Mouse (Mus musculus) adrenal gland, postnatal 10 days (tissue): ENCODE results near the gene Mab21l3. TPM values are rescaled to one million over a fixed set of nuclear protein-coding genes. Genes with fewer than 3 reads are reported as not detected.

ENCODE experiments used
- DNase-seq: peaks from one replicate; pipeline ENCODE4 v3.0.0; 2021; ENCODE audit warnings: mixed read lengths
- long read RNA-seq, 2 experiments: library from polyadenylated mRNA; stranded (forward); transcript quantifications; one replicate each; pipeline ENCODE4 v2.0.0; 2021
- total RNA-seq, 2 experiments: library from RNA; stranded (reverse); gene quantifications; 2 replicates each; pipeline ENCODE4 v1.2.3; 2021

Mab21l3 gene
- total RNA-seq: under 1 TPM; 0.24 to 0.48 TPM
- long read RNA-seq, experiment 1: 0 reads
- long read RNA-seq, experiment 2: 0 reads

DNA sequence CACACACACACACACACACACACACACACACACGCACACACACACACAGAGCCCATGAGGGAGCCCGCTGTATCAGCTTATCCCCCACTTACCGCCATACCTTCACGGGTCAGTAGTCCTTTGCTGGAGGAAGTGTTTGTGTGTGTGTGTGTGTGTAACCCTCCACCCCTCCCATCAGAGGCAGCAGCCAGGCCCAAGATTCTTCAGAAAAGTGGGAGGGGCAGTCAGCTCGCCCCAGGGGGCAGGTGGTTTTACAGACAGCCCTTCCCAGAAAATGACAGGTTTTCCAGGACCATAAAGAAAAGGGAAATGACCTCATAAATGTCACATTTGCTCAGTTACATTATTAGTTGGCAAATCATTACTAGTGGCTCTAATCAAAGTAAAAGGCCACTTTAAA is at the start of gene Mab21l3:
Gene Mab21l3 (minus strand): TSS at position 144 of the 400 bp plus-strand sequence.
- DNase-seq: no peak

DNA sequence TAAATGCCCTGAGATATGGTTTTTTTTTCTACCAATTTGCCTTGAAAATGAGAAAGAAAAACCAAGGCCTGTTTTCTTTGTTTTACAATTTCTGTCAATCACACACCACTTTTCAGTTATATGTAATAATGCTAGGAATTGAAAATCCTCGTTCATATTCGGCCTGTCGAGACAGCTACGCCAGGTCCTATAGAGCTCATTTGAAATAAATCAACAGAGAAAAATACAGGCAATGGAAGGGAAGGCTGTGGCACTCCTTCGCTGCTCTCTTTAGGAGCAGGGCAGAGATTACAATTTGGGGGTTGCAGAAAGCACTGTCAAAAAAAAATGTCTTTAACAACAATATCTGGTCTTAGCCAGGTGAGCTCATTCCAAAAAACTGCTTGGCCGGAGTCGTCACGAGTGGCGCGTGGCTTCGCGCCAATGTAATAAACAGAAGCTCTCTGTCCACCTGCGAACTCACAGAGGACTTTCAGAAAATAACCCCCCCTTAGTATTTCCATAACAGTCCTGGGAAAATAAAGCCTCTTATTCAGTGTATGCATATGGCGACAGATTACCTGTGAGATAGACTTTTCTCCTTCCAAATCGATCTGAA is 48.7 kb upstream of the Mab21l3 start:
- DNase-seq: no peak

DNA sequence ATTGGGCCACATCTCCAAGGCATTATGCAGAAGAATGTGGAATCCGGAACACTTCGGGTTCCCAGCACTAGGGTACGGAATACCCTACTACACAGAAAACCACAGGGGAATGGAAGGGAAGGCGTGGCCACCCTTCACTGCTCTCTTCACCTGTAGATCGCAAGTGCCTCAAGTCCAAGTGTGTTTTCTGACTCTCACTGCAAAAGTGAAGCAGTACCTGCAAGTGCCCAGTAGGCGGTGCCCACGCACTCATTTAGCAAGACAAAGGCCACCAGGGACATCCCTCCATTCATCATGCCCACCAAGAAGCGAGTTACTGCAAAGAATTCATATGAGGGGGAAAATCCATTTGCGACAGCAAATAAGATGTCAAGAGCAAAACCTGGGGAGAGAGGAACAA is 48.1 kb upstream of the Mab21l3 start:
- peak; percentile 79 for DNase-seq

DNA sequence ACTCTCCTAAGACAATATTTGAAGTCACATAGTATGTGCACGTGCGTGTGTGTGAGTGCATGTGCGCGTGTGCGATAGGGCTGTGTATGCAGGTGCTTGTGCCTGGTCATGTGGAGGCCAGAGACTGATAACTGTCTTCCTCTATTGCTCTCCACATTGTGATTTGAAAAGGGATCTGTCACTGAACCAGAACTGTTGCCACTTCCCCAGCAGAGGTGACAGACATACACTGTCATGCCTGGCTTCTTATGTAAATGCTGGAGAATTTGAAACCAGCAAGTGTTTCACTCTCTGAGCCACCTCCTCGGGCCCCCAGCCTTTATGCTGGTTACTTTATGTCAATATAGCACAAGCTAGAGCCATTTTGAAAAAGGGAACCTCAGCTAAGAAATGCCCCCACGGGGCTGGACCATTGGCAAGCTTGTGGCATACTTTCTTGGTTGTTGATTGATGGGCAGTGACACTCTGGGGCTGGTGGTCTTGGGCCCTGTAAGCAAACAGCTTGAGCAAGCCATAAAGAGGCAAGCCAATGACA is 46.7 kb upstream of the Mab21l3 start:
- no peak for DNase-seq

DNA sequence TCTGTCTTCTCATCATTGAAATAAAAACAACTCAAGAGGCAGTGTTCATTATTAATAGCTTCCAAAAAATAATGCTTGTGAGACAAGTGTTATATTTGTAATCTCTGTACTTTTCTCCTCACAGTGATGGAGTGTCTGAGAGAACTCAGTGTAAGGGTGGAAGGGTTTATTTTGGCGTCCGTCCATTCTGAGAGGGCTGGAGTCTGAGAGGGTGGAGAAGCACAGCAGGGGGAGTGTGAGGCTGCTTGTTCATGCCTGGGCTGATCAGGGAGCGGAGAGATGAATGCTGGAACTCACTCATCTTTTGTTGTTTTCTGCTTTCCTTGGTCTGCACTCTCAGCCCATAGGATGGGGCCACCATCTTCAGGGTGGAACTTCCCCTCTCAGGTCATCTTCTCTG is 36.8 kb upstream of the Mab21l3 start:
- DNase-seq: no peak

DNA sequence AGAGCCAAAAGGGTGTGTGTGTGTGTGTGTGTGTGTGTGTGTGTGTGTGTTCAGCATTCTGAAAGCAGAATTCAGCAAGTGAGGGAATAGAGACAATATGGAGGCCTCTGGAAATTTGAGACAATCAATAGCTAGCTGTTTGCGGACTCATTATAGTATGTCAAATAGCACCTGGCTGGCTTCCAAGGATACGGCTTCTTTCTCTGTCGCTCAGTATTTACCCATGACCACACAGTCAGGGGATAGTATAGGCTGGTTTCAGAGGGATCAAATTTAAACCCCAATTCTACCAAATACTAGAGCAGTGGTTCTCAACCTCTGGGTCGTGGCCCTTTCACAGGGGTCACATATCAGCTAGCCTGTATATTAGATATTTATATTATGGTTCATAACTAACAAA is 36.3 kb upstream of the Mab21l3 start:
- no peak for DNase-seq

DNA sequence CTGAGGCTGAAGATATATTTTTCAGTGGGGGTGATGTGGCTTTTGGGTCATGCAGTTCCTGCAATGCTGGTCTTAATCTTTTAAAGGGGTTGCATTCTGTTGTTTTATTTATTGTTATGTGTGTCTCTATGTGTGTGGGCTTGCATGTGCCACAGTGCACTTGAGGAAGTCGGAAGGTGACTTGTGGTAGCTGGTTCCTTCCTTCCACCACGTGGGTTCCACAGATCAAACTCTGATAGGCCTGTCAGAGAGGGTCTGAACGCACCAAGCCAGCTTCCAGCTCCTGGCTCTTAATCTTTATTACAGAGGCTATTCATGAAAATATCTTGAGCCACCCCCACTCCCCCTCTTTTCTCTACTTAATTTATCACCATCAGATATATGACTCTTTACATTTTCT is 35.1 kb upstream of the Mab21l3 start:
- no peak for DNase-seq

DNA sequence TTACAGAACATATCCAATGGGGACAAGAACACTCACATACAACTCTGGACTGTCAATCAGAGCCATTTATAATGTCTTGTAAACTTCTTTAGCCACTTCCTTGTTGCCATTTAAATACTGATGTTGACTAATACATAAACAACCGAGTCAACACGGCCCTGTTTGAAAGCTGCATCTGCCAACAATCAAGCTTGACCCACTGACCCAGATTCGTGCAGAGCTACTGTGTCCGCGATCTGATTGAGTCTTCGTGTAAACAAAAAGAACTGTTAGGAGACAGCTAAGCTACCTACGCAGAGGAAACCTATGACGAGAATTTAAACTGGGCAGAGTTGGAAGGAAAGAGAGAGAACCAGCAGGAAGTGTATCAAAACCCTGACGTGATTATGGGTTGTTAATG is 33.0 kb upstream of the Mab21l3 start:
- DNase-seq: no peak

DNA sequence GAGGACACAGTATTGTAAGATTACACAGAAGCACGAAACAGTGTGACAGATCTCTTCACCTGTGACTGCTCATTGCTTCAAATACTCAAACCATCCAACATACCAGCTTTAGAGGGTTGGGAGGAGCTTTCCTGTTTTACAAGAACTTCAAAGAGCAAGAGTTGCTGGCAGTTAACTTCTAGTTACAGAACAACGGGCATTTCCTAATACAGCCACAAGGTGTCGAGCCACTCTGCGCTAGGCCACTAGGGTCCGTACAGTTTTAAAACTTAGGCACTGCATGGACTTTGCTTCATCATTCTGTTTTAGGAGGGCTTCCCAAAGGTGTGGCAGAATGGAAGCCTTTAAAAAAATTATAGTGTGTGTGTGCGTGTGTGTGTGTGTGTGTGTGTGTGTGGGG is 32.1 kb upstream of the Mab21l3 start:
- no peak for DNase-seq

DNA sequence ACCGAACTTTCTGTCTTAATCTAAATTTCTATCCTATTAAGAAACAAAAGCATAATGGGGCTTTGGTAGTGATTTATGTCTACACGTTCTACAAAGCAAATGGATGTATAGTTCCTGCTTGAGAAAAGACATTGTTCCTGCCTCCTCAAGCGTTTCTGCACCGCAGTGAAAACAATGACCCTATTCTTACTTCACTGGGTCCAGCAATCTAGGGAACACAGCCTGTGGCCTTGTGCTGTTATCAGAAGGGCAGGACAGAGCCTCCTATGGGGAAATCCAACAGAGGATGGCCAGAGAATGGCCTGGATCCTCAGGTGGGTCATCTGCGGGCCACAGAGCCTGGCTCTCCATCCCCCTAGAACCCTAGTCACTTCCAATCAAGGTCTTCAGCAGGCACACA is 29.4 kb upstream of the Mab21l3 start:
- DNase-seq: no peak

DNA sequence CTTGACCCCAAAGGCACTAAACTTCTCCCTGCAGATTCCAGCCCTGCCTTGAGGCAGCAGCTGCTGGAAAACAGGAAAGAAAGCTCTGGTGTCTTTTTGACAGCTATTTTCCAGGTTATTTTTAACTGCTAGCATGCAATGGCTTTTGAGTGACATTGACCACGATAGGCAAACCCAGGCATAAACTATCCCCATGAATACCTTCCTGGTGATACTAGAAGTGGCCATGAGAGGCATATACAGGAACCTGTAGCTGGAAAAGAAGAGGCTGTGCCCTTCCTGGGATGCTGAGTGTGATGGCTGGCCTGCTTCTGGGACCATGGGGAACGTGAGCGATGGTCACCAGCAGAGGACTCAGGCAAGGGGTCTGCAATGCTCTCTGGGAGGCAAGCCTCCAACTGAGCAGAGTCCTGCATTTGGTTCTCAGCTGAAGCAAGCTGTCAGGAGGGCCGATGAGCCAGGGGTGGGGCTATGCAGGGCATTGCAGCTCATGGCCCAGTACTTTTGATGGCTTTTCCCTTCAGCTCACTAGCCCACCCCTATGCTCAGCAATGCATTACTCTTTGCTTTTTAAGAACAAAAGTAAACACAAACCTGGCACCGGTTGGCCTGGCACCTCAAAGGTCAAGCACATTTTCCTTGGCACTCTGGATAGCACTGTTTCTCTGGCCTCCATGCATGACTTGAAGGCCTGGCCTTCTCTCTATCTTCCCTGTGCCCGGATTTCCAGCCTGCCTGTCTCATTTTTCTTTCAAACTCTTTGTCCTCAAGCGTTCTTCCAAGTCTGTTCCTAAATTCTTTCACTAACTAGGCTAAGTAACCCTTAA is 27.9 kb upstream of the Mab21l3 start:
- no peak for DNase-seq

DNA sequence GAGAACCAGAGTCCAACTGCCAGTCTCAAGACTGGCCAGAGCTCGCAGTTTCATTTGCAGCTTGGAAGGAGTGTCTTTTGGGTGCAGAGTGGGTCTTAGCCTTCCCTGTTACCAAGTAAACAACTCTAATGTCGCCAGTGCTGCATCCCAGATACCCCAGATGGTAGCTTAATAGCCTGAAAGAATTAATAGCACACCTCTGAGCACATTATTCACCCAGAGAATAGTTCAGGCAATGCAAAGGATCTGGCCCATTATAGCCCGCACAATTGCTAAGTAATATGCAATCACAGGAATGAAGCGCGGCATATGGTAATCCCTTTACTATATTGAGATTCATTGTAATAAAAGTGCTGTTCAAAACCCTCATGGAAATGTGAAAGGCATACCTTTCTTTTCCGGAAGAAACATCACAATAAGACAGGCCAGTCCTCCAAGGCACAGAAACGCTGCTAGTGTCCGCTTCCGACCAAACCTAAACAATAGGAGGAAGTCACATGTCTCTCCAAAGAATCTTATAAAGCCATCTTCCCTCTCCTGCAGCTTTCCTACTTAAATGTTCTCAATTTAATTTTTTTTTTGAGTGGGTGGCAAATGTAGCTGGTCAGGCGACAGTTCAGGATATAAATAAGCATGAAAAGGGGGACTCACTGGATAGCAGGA is 26.6 kb upstream of the Mab21l3 start:
- DNase-seq: no peak

DNA sequence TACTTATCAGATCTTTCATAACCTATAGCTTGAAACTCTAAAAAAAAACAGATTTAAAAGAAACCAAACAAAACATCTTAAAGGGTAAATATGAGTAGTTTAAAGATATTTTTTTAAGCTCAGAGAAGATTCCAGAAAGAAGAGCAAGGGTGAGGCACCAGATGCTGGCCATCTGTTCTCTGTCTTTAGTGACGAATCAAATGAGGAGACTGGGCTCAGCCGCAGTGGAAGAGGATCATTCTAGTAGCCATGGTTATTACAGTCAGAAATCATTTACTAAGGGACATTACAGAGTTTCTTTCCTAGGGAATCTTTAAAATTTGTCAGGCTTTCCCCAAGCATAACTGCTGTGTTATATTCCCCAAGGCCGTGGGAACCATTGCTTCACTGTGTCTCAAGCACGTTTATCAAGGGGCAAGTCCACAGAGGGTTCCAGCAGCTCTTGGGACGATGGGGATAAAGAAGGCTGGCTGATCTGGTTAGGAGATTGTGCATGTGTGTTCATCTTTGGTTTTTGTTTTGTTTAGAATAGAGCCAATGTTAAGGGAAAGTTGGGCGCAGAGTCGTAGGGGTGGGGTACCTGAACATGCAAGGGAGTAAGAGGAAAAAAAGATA is 24.4 kb upstream of the Mab21l3 start:
- no peak for DNase-seq

DNA sequence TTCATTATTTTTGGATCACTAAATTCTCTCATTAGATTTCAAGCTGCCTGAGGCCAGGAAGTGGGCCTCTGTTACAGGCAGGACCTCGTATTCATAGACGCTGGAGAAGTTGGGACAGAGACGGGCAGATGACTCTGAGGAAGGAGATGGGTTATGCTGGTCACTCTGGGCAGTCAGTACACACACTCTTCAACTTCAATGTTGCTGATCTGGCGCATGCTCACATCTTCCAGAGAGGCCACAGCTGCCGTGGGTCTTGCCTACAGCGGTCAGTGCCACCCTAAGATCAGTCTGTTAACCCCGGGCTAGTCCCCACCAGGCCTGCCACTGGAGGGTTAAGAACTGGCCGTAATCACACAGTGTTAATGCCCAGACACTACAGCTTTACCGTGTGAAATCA is 23.2 kb upstream of the Mab21l3 start:
- DNase-seq: no peak

DNA sequence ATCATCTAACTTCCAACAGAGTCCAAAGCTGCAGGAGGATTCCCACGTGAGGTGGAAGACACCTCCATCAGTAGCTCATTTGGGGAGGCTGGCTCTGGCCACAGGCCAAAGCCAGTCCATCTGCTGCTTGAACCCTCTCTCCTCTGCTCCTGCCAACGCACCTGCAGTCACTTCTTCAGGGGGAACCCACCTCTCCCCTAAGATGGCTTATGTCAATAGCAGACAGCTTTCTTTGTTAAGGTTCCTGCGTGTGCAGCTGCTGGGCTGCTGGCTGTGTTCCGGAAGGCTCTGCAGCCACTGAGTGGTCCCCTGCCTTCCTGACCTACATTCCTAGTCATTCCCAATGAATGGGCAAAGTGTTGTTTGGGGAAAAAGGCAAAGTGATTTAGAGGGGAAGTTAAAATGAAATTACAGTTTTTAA is 18.3 kb upstream of the Mab21l3 start:
- no peak for DNase-seq

DNA sequence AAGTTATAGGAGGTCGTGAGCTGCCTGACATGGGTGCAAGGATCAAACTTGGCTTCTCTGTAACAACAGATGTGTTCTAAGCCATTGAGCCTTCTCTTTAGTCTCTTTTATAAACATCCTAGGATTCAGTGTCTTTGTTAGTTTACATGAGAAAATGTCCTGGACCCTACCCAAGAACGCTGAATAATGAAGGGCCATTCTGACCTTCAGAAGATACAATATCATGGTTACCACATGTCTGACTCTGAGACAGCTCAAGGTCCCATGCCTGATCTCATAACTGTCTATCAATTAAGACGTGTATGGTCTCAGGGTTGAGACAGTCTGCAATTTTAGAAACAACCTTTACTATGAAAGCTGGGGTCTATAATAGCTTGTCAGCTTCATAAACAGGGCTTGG is 13.1 kb upstream of the Mab21l3 start:
- peak; percentile 20 for DNase-seq

DNA sequence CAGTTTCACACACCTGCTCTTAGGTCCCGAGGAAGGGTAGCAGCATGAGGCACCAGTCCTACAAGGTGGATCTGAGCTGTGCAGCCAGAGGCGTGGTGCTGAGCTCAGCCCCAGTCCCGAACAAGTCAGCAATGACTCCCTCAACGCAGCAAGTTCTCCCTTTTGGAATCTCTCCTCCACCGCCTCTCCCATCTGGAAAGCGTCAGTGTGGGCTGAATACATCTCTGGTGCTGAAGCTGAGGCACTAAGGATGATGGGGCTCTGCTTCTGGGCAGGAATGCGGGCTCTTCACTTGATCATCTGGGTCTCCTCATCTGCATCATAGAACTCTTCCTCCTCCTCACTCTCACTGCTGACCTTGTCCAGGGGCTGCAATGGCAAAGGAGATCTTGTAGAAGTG is 11.4 kb upstream of the Mab21l3 start:
- no peak for DNase-seq

DNA sequence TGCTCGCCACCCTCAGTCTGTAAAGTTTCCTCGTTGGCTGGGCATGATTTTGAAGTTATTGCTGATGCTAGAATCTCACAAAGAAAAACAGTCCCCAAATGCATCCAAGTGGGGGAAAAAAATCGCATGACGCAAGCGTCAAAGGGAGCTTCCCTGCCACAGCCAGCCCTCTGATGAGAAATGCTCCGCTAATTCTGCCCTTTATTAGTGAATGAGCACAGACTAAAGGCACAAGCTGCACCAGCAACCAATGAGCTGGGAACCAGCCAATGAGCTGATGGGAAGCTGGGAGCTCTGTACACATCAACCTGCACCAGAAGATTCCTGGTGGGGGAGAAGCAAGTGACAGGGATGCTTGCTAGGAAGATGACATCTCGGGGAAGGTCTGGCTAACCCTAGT is 11.0 kb upstream of the Mab21l3 start:
- DNase-seq: no peak

DNA sequence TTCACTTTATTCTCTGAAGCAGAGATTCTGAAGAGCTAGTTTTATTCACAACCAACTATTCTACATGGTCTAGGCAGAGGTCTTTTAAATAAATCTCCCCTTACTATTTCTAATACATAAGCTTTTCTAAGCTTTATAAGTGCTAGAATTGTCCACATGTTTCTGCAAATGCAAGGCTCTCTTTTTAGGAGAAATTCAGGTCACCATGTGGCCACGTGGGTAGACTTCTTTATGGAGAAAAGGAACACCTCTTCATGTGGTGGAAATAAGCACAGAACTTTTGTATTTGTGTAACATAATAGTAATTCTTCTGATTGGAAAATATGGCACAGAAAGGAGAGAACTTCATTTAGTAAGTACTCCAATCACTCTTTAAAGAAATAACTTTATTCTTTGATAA is 5.3 kb upstream of the Mab21l3 start:
- no peak for DNase-seq

DNA sequence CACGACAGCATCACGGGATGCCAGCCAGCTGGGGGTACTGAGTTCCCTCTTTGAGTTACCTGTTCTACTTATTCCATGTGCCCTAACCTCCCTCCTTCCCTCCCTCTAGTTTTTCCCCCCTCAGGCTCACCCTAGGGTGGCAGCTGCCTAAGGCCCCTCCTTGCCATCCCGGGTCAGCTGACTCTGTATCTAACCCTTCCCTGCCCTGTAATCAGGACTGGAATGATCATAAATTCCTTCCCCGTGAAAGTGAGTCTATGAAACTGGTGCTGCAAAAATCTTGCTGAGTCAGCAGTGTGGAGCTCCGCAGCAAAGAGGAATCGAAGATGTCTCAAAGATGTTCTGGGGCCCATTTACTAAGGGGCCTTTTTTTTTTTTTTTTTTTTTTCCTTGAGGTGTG is 2.6 kb upstream of the Mab21l3 start:
- no peak for DNase-seq

DNA sequence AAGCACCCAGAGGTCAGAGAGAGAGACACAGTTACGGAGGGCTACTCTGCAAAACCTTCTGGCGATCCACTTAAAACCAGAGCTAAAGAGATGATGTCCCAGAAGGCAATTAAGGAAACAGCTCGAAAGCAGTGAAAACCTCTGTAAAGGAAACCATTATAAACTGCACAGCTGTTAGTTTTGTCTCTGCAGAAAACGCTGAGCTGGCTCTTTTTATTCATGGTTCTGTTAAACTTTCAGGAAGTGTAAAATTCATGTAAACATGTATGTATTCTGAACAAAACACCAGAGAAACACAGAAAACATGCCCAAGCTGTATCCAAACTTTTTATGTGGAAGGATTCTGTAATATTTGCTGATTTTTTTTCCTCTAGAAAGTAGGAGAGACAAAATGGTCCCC is 2.7 kb downstream of the Mab21l3 start:
- no peak for DNase-seq

DNA sequence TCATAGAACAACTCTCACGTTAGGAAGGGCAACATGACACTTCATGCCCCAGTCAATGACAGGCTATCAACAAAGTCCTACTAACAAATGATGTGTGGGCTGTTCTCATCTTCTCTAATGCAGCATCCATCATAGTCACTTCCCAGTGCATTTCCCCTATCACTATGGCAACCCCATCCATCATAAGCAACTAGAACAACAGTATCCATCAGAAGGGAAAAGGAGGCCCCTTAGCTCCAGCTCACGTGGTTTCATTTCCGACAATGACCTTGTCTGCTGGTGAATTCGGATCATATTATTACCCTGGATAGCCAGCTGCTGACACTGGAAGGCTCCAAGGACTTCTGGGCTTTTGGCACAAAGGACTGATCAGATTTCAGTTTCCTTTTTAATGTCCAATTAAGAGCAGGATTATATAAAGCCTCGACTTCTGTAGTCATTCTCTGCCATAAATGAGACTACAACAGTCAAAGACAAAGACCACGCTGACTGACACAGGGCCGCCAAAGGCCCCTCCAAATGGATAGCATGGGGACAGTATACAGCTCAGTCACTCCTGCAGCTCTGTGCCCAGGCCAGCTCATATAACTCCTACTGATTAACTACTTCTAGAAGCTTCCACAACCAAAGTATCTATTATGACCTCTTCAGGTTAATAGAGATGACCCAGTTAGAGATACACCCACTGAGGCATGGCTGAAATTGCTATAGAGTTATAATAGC is 6.2 kb downstream of the Mab21l3 start:
- DNase-seq: no peak
